Mouse (Mus musculus) midbrain, embryonic 14.5 days (tissue): Measurements from ENCODE around the gene Ezh1. TPM values are rescaled to one million over a fixed set of nuclear protein-coding genes. Genes with fewer than 3 reads are reported as not detected.

Source experiments
- ATAC-seq: fragments of 200-750 bp; cut with Nextera tagmentation; 2 replicates; pipeline ENCODE4 v1.8.0; 2017; ENCODE audit warnings: moderate number of reproducible peaks, moderate library complexity; ENCODE audit not compliant: low FRiP score, low TSS enrichment
- DNase-seq: peaks from one replicate; pipeline ENCODE4 v3.0.0-alpha.2; 2015
- H3K27ac ChIP-seq: fragments of 300-500 bp; sonication (generic); replicated peaks from 2 replicates; pipeline ENCODE4 v1.5.1; 2014; ENCODE audit warnings: mild to moderate bottlenecking, low read depth, low read length, moderate library complexity
- H3K27me3 ChIP-seq: fragments of 300-500 bp; sonication (generic); 2 replicates; pipeline ENCODE4 v1.6.1; 2014; ENCODE audit warnings: low read length, control low read depth, mixed read lengths; ENCODE audit not compliant: control insufficient read depth, insufficient read depth
- H3K36me3 ChIP-seq: fragments of 300-500 bp; sonication (generic); 2 replicates; pipeline ENCODE4 v1.6.1; 2014; ENCODE audit warnings: low read length, control low read depth; ENCODE audit not compliant: control insufficient read depth, insufficient read depth
- H3K4me1 ChIP-seq: fragments of 300-500 bp; sonication (generic); 2 replicates; pipeline ENCODE4 v1.6.1; 2014; ENCODE audit warnings: mild to moderate bottlenecking, antibody characterized with exemption, low read length, control low read depth; ENCODE audit not compliant: control insufficient read depth, insufficient read depth
- H3K4me2 ChIP-seq: fragments of 300-500 bp; sonication (generic); 2 replicates; pipeline ENCODE4 v1.6.1; 2014; ENCODE audit warnings: mild to moderate bottlenecking, low read length, moderate library complexity
- H3K4me3 ChIP-seq: fragments of 300-500 bp; sonication (generic); replicated peaks from 2 replicates; pipeline ENCODE4 v1.5.1; 2014; ENCODE audit warnings: low read depth, low read length
- H3K9ac ChIP-seq: fragments of 300-500 bp; sonication (generic); replicated peaks from 2 replicates; pipeline ENCODE4 v1.6.1; 2014; ENCODE audit warnings: mild to moderate bottlenecking, low read length, moderate library complexity
- H3K9me3 ChIP-seq: fragments of 300-500 bp; sonication (generic); 2 replicates; pipeline ENCODE4 v1.6.1; 2016; ENCODE audit warnings: low read length, control low read depth, mixed read lengths; ENCODE audit not compliant: control insufficient read depth
- WGBS: fragments of 180-500 bp; shearing (Covaris S2); extraction: QIAGEN DNeasy Blood & Tissue Kit; methylation state at CpG from one replicate; pipeline ENCODE4 v1.1.7; 2014; 5-methylcytosine and 5-hydroxymethylcytosine counted together
- polyA plus RNA-seq: library from polyadenylated mRNA; unstranded; fragments of >200 nt; fragmentation: Nextera tagmentation; extraction: Ambion mirVana; gene quantifications from 2 replicates; pipeline ENCODE4 v1.2.1, GENCODE M21; 2014

The Ezh1 gene
- polyA plus RNA-seq, 1 experiment from 2014 or later: 25.1 TPM

DNA sequence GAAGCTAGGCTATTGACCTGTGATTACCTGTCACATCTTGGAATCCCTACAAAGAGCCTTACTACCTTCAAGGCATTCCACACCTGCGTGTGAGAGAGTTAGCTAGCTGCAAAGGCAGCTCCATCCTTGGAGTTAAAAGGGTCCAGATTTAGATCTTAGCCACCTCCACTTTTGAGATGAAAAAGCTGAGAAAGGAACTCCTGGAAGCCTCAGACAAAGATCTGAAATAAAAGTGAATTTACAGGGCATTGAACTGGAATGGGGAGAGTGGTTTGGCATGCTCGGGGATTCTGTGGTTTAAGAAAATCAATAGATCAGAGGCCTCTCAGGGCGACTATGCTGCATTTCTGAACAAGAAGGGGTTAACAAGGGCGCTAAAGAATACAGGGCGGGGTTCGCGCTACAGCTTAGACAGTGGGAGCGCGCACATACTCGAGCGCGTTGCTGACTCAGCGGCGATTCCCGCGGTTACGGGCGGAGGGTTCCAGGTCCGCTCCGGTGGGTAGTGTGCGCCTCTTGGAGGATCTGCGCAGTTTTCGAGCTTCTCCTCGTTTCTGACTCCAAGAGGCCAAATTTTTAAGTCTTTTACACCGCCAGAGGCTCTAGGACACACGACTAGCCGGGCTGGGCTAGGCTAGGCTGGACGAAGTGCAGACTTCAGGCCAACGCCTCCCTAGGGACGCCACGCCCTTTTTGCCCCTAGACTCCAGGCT, 54.4 kb downstream of the Ezh1 start:
- Histone ChIP-seq H3K27me3 (peaks cover 51% of the 10 kb centered on the region), H3K9ac (peak overlapping the region; percentile 32), H3K4me2 (peak overlapping the region; percentile 74), H3K36me3 (peaks cover 8% of the 10 kb centered on the region; the same call in 1 of the 2 replicates), H3K27ac (peak overlapping the region; percentile 64), H3K4me3 (peak overlapping the region; percentile 42), H3K9me3 (no peaks in the 10 kb centered on the region), H3K4me1 (peaks cover 54% of the 10 kb centered on the region)
- DNase-seq: peak; percentile 90
- peak; percentile 2; the same call in 1 of the 2 replicates for ATAC-seq
- under 1% methylated on average over 31 of the region's 31 CpGs for WGBS

DNA sequence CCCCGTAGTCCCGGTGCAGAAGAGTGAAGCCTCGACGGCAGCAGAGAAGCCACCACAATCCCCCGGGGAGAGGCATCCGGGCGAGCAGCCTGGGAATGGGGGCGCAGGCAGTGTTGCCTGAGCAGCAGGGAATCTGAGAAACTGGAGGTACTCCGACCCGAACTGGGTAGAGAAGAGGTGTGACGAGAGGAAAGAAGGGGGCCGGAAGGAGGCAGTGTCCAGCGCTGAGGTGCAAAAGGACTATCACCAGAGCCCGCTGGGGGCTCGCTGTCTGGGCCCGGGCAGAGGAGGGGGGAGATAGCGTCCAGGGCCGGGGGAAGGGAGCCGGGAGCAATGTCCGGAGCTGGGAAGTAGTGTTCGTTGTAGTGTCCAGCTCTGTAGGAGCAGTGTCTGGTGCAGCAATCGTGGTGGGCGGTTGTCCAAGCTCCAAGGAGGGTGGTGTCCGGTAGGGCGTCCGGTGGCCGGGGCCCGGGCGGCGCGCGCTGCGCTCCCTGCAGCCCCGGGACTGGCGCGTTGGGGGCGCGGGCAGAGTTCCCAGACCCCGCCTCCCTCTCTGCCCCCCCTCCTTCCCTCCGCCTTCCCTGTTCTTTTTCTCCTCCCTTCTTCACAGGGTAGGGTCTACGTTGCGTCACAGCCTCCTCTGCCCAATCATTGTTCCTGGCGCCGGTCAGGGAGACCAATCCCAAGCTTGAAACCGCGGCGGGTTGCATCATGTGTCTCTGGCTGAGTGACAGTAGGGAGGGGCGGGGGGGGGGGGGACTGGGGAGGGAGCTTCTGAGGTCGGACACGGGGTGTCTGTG, 55.3 kb downstream of the Ezh1 start, which contains the start of gene Plekhh3:
Gene Plekhh3, minus strand, starts transcription at position 541 of the 800 bp plus-strand sequence.
- DNase-seq (peak; percentile 98), ATAC-seq (peak; percentile 94)
- no peaks in the 10 kb centered on the region for H3K9me3 ChIP-seq
- peak within 1 kb of the TSS; percentile 62 for H3K4me3 ChIP-seq
- peaks cover 15% of the 10 kb centered on the region; the same call in 1 of the 2 replicates for H3K36me3 ChIP-seq
- under 1% methylated on average over 41 of the region's 50 CpGs for WGBS
- peak within 1 kb of the TSS; percentile 81 for H3K4me2 ChIP-seq
- peak within 1 kb of the TSS; percentile 64 for H3K9ac ChIP-seq
- peaks cover 54% of the 10 kb centered on the region for H3K27me3 ChIP-seq
- peak within 1 kb of the TSS; percentile 75 for H3K27ac ChIP-seq
- H3K4me1 ChIP-seq: peaks cover 48% of the 10 kb centered on the region

- H3K27me3 ChIP-seq: peaks cover 56% of the 10 kb centered on the region
- DNase-seq: no peak
Measured at GRCm38 (mm10) chr11:101170354-101170810, 55.9 kb downstream of the Ezh1 start, which contains the start of gene Cntnap1. TSS of gene Cntnap1 (plus strand) at chr11:101170523.

GRCm38 (mm10) chr11:101169301-101170107, 56.8 kb downstream of the Ezh1 start:
- Histone ChIP-seq H3K4me1 (peaks cover 45% of the 10 kb centered on the region), H3K27me3 (peaks cover 59% of the 10 kb centered on the region), H3K9me3 (no peaks in the 10 kb centered on the region), H3K4me3 (peak overlapping the region; percentile 62), H3K36me3 (peaks cover 28% of the 10 kb centered on the region), H3K27ac (no peak overlapping the region), H3K4me2 (peak overlapping the region; percentile 81), H3K9ac (peak overlapping the region; percentile 64; the same call in 1 of the 2 replicates)
- 16% methylated on average over 17 of the region's 17 CpGs for WGBS
- DNase-seq (no peak), ATAC-seq (no peak)

More at GRCm38 (mm10) chr11:101170354-101170810, 55.9 kb downstream of the Ezh1 start, which contains the start of gene Cntnap1:
- Histone ChIP-seq H3K27ac (peak within 1 kb of the TSS; percentile 75), H3K4me3 (peak within 1 kb of the TSS; percentile 62), H3K9ac (peak within 1 kb of the TSS; percentile 64), H3K9me3 (no peaks in the 10 kb centered on the region), H3K36me3 (peaks cover 19% of the 10 kb centered on the region), H3K4me2 (peak within 1 kb of the TSS; percentile 81), H3K4me1 (peaks cover 48% of the 10 kb centered on the region)
- ATAC-seq: no peak
- under 1% methylated on average over 35 of the region's 35 CpGs for WGBS

DNA sequence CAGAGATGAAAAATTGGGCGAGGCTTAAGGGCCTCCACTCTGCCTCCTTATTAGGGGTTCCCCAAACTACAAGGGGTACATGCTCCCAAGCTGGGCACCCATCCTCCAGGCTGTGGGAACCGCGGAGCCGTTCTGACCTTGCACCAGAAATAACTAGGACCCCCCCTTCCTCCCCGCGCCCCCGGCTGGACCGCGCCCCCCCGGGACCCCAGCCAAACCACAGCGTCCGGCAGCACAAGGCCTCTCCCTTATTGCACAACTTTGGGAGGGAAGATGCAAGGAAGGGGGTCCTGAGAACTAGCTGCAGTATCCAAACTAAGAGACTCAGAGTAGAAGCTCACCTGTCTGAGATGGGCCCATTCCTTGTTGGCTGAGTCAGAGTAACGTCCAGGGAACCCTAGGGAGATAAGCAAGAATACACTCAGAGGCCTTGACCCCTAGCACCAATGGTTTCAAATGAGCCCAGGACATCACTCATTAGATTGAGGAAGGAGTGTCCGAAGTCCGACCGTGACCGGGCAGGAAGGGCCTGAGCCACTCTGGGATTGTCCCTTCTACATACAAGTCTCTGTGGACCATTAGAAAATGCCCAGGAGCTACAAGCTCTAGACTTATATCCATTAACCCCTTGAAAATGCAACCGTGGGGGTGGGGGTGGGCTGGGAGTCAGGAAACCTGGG, 57.8 kb downstream of the Ezh1 start:
- no peaks in the 10 kb centered on the region for H3K9me3 ChIP-seq
- 61% methylated on average over 18 of the region's 18 CpGs for WGBS
- ATAC-seq: no peak
- DNase-seq: no peak
- H3K4me1 ChIP-seq: peaks cover 40% of the 10 kb centered on the region
- H3K4me3 ChIP-seq: 0 out of 2 replicates have a peak overlapping the region, but pooled peaks have one; percentile 4
- peaks cover 37% of the 10 kb centered on the region for H3K36me3 ChIP-seq
- H3K9ac ChIP-seq: no peak overlapping the region; the same call in 1 of the 2 replicates
- H3K4me2 ChIP-seq: peak overlapping the region; percentile 81; the same call in 1 of the 2 replicates
- H3K27me3 ChIP-seq: peaks cover 66% of the 10 kb centered on the region
- H3K27ac ChIP-seq: no peak overlapping the region

DNA sequence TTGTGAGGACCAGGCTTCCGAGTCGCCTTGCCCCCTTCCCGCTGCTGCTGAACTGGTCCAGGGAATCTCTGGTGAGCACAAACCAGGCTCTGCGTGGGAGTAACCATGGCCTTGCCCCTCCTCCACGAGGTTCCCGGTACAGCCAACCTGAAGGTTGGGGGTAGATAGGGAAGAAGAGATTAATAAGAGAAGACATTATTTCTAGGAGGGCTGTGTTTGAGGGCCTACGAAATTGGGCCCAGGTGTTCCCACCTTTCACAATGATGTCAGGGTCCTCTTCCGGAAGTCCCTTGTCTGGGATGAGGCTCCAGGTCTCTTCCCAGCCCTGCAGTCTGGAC, 58.3 kb downstream of the Ezh1 start:
- 53% methylated on average over 8 of the region's 8 CpGs for WGBS
- no peak for ATAC-seq
- DNase-seq: no peak

DNA sequence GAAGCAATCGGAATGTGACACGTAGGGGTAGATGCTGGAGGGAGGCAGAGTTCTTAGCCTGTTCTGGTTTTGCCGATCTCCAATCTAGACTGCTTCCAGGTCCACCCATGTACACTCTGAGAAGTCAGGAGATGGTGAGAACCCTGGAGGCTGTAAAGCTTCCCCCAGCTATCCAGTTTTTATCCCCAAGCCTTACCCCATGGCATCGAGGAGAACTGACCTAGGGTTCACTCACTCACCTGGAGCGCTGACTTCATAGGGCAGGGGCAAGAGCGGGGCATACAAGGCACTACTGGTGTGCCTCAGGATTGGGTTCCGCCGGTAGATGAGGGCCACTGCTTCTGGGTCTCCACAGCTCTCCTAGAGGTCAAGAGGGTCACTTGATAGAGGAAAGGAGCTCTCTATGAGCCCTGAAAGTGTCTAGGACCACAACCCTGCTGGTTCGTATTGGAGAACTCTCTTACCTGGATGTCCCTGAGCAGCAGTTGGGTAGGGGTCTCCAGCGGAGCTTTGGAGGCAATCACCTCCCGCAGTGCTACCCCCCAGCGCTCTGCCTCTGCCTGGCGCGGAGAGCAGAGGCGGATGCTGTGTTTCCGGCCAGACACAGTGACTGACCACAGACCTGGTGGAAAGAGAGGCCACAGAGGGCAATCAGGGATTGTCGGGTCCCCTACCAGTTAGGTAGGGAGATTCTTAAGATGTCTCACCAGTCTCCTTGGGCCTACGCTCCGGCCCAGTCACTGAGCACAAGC, 58.9 kb downstream of the Ezh1 start:
- no peak overlapping the region for H3K4me2 ChIP-seq
- DNase-seq (no peak), ATAC-seq (no peak)
- H3K27ac ChIP-seq: no peak overlapping the region
- H3K9ac ChIP-seq: no peak overlapping the region
- peaks cover 74% of the 10 kb centered on the region for H3K27me3 ChIP-seq
- peaks cover 40% of the 10 kb centered on the region for H3K36me3 ChIP-seq
- 43% methylated on average over 19 of the region's 19 CpGs for WGBS
- H3K9me3 ChIP-seq: no peaks in the 10 kb centered on the region
- H3K4me3 ChIP-seq: no peak overlapping the region
- H3K4me1 ChIP-seq: peaks cover 31% of the 10 kb centered on the region

More for the DNA sequence above, 58.3 kb downstream of the Ezh1 start:
- H3K36me3 ChIP-seq: peaks cover 40% of the 10 kb centered on the region
- no peak overlapping the region for H3K4me2 ChIP-seq
- no peak overlapping the region for H3K4me3 ChIP-seq
- no peak overlapping the region for H3K9ac ChIP-seq
- peaks cover 35% of the 10 kb centered on the region for H3K4me1 ChIP-seq
- H3K27me3 ChIP-seq: peaks cover 69% of the 10 kb centered on the region
- no peaks in the 10 kb centered on the region for H3K9me3 ChIP-seq
- H3K27ac ChIP-seq: no peak overlapping the region
